Mouse (Mus musculus): Measurements from ENCODE around the gene Slc4a8. TPM values are rescaled to one million over a fixed set of nuclear protein-coding genes. Genes with fewer than 3 reads are reported as not detected.

Slc4a8 gene
- polyA plus RNA-seq, 1 experiment, result 13.3 TPM

- no peaks in the 10 kb centered on the region for H3K36me3 ChIP-seq (ENCODE audit: control insufficient read depth, insufficient read depth)
- H3K4me2 ChIP-seq (ENCODE audit: low read depth), result no peak overlapping the region
- no peaks in the 10 kb centered on the region for H3K27me3 ChIP-seq (ENCODE audit: control insufficient read depth, insufficient read depth, insufficient read length)
- H3K4me3 ChIP-seq, result no peak overlapping the region
- H3ac ChIP-seq (ENCODE audit: control insufficient read depth, insufficient read length), result no peak overlapping the region
- no peaks in the 10 kb centered on the region for H3K79me2 ChIP-seq (ENCODE audit: control insufficient read depth, insufficient read depth)
- TF ChIP-seq USF1 (IDR thresholded peaks at IDR 0.05; ENCODE audit: low read depth), result no peak
- TF ChIP-seq TCF12 (IDR thresholded peaks at IDR 0.05; ENCODE audit: insufficient read depth, poor library complexity, severe bottlenecking), result no peak
- TF ChIP-seq TCF3 (IDR thresholded peaks at IDR 0.05; ENCODE audit: insufficient read length, low read depth), result no peak
- no peak for TF ChIP-seq POLR2A (IDR thresholded peaks at IDR 0.05; ENCODE audit: insufficient read length, low read depth)
- no peak for TF ChIP-seq MYOG (IDR thresholded peaks at IDR 0.05; ENCODE audit: control insufficient read depth in 1 of 3, insufficient read depth in 1 of 3, insufficient read length in 2 of 3, low read depth in 2 of 3)
- TF ChIP-seq MAX (IDR thresholded peaks at IDR 0.05; ENCODE audit: low read depth), result no peak
- TF ChIP-seq REST (IDR thresholded peaks at IDR 0.05; ENCODE audit: insufficient read depth, insufficient read length), result no peak
- no peak for TF ChIP-seq SRF (IDR thresholded peaks at IDR 0.05; ENCODE audit: control insufficient read depth, insufficient read length, low read depth)
- no peak for TF ChIP-seq MYOD1 (IDR thresholded peaks at IDR 0.05; ENCODE audit: control insufficient read depth in 1 of 3, insufficient read length in 2 of 3, low read depth in 2 of 3)
- no peak for TF ChIP-seq E2F4 (IDR thresholded peaks at IDR 0.05; ENCODE audit: insufficient read depth)
- TF ChIP-seq POLR2AphosphoS2 (IDR thresholded peaks at IDR 0.05; ENCODE audit: insufficient read length, low read depth), result no peak
- TF ChIP-seq CEBPB (IDR thresholded peaks at IDR 0.05; ENCODE audit: insufficient read depth, poor library complexity, severe bottlenecking), result no peak
These were observed 46.5 kb downstream of the Slc4a8 start for GRCm38 (mm10) chr15:100808062-100808461.

- TF ChIP-seq MYOD1 (IDR thresholded peaks at IDR 0.05; ENCODE audit: control insufficient read depth in 1 of 3, insufficient read length in 2 of 3, low read depth in 2 of 3), result no peak
- no peak for TF ChIP-seq SRF (IDR thresholded peaks at IDR 0.05; ENCODE audit: control insufficient read depth, insufficient read length, low read depth)
- no peak for TF ChIP-seq USF1 (IDR thresholded peaks at IDR 0.05; ENCODE audit: low read depth)
- TF ChIP-seq REST (IDR thresholded peaks at IDR 0.05; ENCODE audit: insufficient read depth, insufficient read length), result no peak
- TF ChIP-seq TCF3 (IDR thresholded peaks at IDR 0.05; ENCODE audit: insufficient read length, low read depth), result no peak
- TF ChIP-seq TCF12 (IDR thresholded peaks at IDR 0.05; ENCODE audit: insufficient read depth, poor library complexity, severe bottlenecking), result no peak
- no peak for TF ChIP-seq MAX (IDR thresholded peaks at IDR 0.05; ENCODE audit: low read depth)
- no peak for TF ChIP-seq MYOG (IDR thresholded peaks at IDR 0.05; ENCODE audit: control insufficient read depth in 1 of 3, insufficient read depth in 1 of 3, insufficient read length in 2 of 3, low read depth in 2 of 3)
- no peak for TF ChIP-seq POLR2A (IDR thresholded peaks at IDR 0.05; ENCODE audit: insufficient read length, low read depth)
- TF ChIP-seq CEBPB (IDR thresholded peaks at IDR 0.05; ENCODE audit: insufficient read depth, poor library complexity, severe bottlenecking), result no peak
- no peak for TF ChIP-seq POLR2AphosphoS2 (IDR thresholded peaks at IDR 0.05; ENCODE audit: insufficient read length, low read depth)
- no peak for TF ChIP-seq E2F4 (IDR thresholded peaks at IDR 0.05; ENCODE audit: insufficient read depth)
- H3K4me2 ChIP-seq (ENCODE audit: low read depth), result no peak overlapping the region
- H3K79me2 ChIP-seq (ENCODE audit: control insufficient read depth, insufficient read depth), result no peaks in the 10 kb centered on the region
- H3ac ChIP-seq (ENCODE audit: control insufficient read depth, insufficient read length), result no peak overlapping the region
- H3K27me3 ChIP-seq (ENCODE audit: control insufficient read depth, insufficient read depth, insufficient read length), result no peaks in the 10 kb centered on the region
- H3K4me3 ChIP-seq, result no peak overlapping the region
- H3K36me3 ChIP-seq (ENCODE audit: control insufficient read depth, insufficient read depth), result no peaks in the 10 kb centered on the region
These were observed 46.9 kb downstream of the Slc4a8 start for GRCm38 (mm10) chr15:100808484-100808883.

- H3K27me3 ChIP-seq (ENCODE audit: control insufficient read depth, insufficient read depth, insufficient read length), result no peaks in the 10 kb centered on the region
- TF ChIP-seq SRF (IDR thresholded peaks at IDR 0.05; ENCODE audit: control insufficient read depth, insufficient read length, low read depth) (no peak), MYOD1 (IDR thresholded peaks at IDR 0.05; ENCODE audit: control insufficient read depth in 1 of 3, insufficient read length in 2 of 3, low read depth in 2 of 3) (no peak), USF1 (IDR thresholded peaks at IDR 0.05; ENCODE audit: low read depth) (peak; percentile 2), POLR2A (IDR thresholded peaks at IDR 0.05; ENCODE audit: insufficient read length, low read depth) (no peak), MAX (IDR thresholded peaks at IDR 0.05; ENCODE audit: low read depth) (no peak), POLR2AphosphoS2 (IDR thresholded peaks at IDR 0.05; ENCODE audit: insufficient read length, low read depth) (no peak), CEBPB (IDR thresholded peaks at IDR 0.05; ENCODE audit: insufficient read depth, poor library complexity, severe bottlenecking) (no peak)
- no peak overlapping the region for H3ac ChIP-seq (ENCODE audit: control insufficient read depth, insufficient read length)
- H3K79me2 ChIP-seq (ENCODE audit: control insufficient read depth, insufficient read depth), result no peaks in the 10 kb centered on the region
- H3K4me3 ChIP-seq, result no peak overlapping the region
- H3K4me2 ChIP-seq (ENCODE audit: low read depth), result no peak overlapping the region
- no peaks in the 10 kb centered on the region for H3K36me3 ChIP-seq (ENCODE audit: control insufficient read depth, insufficient read depth)
These were observed 48.7 kb downstream of the Slc4a8 start for GRCm38 (mm10) chr15:100810243-100810642.

- TF ChIP-seq TCF12 (IDR thresholded peaks at IDR 0.05; ENCODE audit: insufficient read depth, poor library complexity, severe bottlenecking) (no peak), SRF (IDR thresholded peaks at IDR 0.05; ENCODE audit: control insufficient read depth, insufficient read length, low read depth) (no peak), MYOG (IDR thresholded peaks at IDR 0.05; ENCODE audit: control insufficient read depth in 1 of 3, insufficient read depth in 1 of 3, insufficient read length in 2 of 3, low read depth in 2 of 3) (no peak), CEBPB (IDR thresholded peaks at IDR 0.05; ENCODE audit: insufficient read depth, poor library complexity, severe bottlenecking) (no peak), POLR2A (IDR thresholded peaks at IDR 0.05; ENCODE audit: insufficient read length, low read depth) (no peak), MAX (IDR thresholded peaks at IDR 0.05; ENCODE audit: low read depth) (no peak), E2F4 (IDR thresholded peaks at IDR 0.05; ENCODE audit: insufficient read depth) (no peak), USF1 (IDR thresholded peaks at IDR 0.05; ENCODE audit: low read depth) (no peak), POLR2AphosphoS2 (IDR thresholded peaks at IDR 0.05; ENCODE audit: insufficient read length, low read depth) (no peak), MYOD1 (IDR thresholded peaks at IDR 0.05; ENCODE audit: control insufficient read depth in 1 of 3, insufficient read length in 2 of 3, low read depth in 2 of 3) (no peak), REST (IDR thresholded peaks at IDR 0.05; ENCODE audit: insufficient read depth, insufficient read length) (no peak), TCF3 (IDR thresholded peaks at IDR 0.05; ENCODE audit: insufficient read length, low read depth) (no peak)
- Histone ChIP-seq H3K4me3 (no peak overlapping the region), H3K79me2 (ENCODE audit: control insufficient read depth, insufficient read depth) (no peaks in the 10 kb centered on the region), H3K27me3 (ENCODE audit: control insufficient read depth, insufficient read depth, insufficient read length) (no peaks in the 10 kb centered on the region), H3K4me2 (ENCODE audit: low read depth) (no peak overlapping the region), H3K36me3 (ENCODE audit: control insufficient read depth, insufficient read depth) (no peaks in the 10 kb centered on the region), H3ac (ENCODE audit: control insufficient read depth, insufficient read length) (no peak overlapping the region)
These were observed 52.0 kb downstream of the Slc4a8 start for GRCm38 (mm10) chr15:100813501-100813900.
